Mouse (Mus musculus) heart, adult 11 months (tissue): ENCODE results near the gene Ptprg.

Experiments
- DNase-seq: peaks from one replicate; pipeline ENCODE4 v3.0.0; 2022

Ptprg gene

GRCm38 (mm10) chr14:12107459-12107858 lies 554.1 kb downstream of the Ptprg start:
- peak; percentile 96 for DNase-seq

DNA sequence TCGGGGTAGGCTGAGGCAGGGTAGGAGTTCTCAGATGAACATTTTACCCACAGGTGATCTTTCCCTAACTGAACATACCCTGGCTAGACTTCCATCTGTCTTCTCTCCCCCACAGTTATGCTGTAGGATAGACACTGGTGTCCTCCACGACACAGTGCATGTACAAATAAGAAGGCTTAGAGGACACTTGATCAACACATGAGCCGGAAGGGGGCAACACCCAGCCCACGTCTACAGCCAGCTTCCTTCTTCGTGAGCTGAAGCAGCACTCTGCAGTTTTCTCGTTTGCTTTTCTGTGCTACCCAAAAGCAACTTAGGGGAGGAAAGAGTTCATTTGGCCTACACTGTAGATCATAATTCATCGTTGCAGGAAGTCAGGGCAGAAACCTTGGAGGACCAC lies 554.7 kb downstream of the Ptprg start:
- DNase-seq: peak; percentile 88

DNA sequence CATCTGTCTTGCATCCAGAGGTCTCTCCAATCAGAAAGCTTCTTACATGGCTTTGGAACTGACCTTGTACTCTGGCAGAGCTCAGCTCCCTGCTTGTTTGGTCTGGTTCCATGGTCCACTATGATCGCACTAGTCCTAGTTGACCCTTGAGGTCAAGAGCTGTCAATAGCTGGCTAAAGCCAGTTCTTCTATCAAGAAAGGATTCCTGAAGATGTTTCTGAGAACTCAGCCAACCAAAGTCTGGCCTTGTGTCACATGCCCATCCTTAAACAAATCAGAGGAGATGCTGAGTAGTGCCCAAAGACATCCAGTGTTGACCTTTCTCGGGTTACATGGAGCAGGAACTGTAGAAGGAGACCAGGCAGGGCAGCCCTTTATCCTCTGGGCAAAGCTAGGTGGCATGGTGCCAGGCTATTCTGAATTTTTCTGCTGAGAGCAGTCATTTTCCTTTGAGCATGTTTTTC lies 559.2 kb downstream of the Ptprg start:
- DNase-seq: peak; percentile 87

GRCm38 (mm10) chr14:12113326-12113725 lies 560.0 kb downstream of the Ptprg start:
- DNase-seq: no peak

DNA sequence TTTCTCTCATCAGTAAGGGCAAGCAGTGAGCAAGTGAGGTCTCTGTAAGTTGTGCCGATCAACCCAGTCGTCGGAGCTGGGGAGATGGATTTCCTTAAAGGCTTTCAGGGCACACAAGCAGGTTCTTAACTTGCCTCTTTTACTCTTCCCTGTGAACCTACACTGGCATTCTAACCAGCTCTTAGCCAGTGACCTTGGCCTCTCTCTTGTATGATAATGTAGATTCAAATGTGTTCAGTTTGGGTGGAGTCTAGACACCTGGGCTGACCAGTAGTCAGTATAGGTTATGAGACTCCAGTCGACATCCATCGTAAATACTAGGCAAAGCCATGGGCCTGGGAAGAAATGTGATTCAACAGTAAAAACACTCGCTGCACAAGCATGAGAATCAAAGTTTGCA lies 560.7 kb downstream of the Ptprg start:
- DNase-seq: no peak

- DNase-seq: peak; percentile 63
Measured at GRCm38 (mm10) chr14:12119260-12119659, 565.9 kb downstream of the Ptprg start.

GRCm38 (mm10) chr14:12121906-12122305 lies 568.6 kb downstream of the Ptprg start:
- DNase-seq: no peak

DNA sequence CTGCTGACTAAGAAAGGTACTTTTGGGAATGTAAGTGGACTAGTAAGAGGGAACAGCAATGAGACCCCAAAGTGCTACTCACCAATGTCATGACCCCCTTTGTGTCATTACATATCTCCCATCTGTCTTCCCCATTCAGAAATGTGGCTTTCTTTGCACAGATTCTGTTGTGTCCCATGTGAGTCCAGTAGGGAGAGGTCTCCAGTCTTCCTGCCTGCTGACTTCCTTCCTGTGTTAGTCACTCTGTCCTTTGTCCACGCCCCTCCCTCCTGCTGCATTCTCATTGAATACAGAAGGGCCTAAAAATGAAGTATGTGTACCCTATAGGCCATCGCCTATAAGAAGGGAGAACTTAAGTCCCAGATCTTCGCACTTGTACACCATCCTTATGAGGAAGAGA lies 571.4 kb downstream of the Ptprg start:
- DNase-seq: peak; percentile 71

DNA sequence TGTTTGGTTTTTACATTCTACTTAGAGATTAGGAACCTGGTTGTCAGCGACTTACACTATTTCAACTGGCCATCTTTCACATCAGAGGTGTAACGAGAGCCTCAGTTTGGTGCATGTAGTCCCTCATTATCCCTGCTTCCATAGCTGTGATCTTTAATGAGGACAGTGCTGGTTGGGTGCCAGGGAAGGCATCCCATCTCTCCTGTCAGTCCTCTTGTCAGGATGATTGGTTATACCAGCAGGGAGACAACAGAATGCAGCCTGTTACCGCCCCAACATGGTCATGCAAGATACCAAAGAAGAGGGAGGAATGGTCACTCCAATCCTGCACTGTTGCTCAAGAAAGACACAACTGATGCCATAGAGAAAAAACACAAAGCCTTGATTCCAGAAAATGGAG lies 574.6 kb downstream of the Ptprg start:
- DNase-seq: peak; percentile 77

GRCm38 (mm10) chr14:12132046-12132615 lies 578.8 kb downstream of the Ptprg start:
- DNase-seq: peak; percentile 86

- no peak for DNase-seq
Measured at GRCm38 (mm10) chr14:12133163-12133562, 579.8 kb downstream of the Ptprg start.

DNA sequence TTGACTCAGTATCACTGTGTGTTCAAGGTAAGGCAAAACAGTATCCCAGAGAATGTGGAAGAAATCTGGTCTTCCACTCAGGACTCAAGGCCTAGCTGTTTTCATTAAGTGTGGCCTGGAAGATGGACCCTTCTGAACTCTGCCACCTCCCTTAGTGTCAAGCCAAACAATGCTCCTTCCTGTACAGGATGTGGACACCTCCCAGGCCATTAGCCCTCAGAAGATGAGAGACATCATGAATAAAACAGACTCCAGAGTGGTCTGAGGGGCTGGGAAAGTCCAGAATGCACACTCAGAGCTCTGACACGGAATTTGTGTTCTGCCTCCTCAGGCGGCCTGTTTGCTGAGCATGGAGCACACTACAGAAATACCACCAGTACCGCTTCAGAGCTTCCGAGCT lies 581.2 kb downstream of the Ptprg start:
- peak; percentile 97 for DNase-seq

DNA sequence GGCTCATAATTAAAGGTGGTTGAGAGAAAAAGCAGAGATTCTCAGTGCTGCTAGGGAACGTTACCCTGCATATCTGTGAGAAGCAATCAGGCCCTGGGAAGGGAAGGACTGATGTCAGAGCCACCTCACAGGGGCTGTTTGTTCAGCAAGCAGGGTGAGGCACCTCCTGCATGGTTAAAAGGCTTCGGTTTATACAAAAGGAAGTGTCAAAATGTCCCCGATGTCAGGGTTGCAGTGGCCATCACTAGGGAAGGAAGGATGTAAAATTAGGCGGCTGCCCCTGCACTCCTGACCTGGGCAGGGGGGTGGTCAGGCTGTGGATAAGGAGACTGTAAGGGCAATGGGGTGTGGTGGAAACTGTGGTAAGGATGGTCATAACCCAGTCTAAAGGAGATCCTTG lies 583.2 kb downstream of the Ptprg start:
- DNase-seq: peak; percentile 94

- DNase-seq: peak; percentile 87
Measured at GRCm38 (mm10) chr14:12139643-12140481, 586.5 kb downstream of the Ptprg start.

DNA sequence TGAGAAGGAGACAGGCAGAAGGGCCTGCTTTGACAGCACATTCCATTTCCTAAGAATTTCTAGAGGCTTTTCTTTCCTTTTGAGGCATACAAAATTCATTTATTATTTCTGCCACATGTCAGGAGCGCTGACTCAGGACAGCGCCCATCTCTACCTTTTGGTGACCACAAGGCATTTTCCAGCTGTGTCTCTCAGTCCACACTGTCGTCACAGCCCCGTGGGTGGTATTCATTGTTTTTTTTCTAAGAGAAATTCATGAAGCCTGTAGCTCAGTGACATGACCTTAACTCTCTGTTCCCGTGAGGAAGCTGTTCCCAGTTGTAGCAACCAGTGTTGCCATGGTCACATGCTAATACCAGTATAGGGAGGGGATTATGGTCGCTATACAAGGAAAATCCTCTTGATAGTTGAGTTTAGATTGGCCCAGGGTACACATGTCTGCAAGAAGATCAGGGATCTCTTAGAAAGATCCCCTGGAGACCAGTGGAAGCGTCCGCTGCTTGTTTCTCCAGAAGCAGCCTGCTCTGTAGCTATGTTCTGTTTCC lies 590.7 kb downstream of the Ptprg start:
- no peak for DNase-seq

DNA sequence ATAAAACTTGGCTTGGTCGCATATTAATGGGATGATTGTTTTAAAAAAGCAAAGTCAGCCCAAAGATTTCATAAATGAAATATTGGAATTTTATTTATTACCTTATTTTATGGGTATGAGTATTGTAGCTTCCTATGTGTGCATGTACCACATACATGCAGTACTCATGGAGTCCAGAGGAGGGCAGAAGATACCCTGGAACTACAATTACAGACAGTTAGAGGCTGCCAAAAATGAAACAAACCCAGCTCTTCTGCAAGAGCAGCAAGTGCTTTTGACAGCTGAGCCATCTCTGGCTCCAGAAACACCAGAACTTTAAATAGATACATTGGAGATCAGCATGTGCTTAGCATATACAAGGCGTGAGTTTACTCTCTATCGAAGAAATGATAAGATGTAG lies 592.6 kb downstream of the Ptprg start:
- DNase-seq: no peak

- no peak for DNase-seq
Measured at GRCm38 (mm10) chr14:12149529-12149928, 596.2 kb downstream of the Ptprg start.

DNA sequence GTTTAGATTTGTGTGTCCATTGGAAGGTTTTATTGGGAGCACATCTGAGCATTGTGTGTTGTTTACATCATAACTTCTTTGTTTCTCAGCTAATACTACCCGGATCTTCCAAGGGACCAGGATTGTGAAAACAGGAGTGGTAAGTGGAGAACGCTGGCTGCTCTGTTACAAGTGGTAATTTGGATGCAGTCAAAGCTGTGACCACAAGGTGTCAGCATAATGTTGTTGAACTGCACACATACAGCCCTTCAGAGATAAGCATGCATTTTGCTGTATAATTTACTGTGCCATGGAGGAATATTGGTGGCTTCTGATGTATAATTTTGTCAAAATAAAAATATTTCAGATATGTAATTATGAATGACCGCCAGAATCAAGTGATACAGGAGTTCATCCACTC lies 598.6 kb downstream of the Ptprg start:
- DNase-seq: no peak

DNA sequence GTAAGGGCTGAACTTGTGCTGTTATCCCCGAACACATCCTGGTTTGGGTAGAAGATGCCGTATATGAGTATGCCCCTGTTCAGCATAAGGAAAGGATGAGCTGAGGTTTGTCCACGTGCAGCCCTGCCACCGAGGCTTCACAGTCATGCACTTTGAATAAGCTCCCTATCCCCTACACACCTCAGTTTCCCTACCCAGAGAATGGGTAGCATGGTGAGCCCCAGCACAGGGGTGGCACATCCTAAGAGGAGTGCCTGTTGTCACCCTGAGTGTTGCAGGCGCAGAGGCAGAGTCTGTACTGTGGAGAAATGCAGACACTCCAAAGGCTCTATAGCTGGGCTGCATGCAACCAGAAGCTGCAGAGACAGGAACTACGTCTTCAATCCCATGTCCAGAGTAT lies 599.4 kb downstream of the Ptprg start:
- no peak for DNase-seq

DNA sequence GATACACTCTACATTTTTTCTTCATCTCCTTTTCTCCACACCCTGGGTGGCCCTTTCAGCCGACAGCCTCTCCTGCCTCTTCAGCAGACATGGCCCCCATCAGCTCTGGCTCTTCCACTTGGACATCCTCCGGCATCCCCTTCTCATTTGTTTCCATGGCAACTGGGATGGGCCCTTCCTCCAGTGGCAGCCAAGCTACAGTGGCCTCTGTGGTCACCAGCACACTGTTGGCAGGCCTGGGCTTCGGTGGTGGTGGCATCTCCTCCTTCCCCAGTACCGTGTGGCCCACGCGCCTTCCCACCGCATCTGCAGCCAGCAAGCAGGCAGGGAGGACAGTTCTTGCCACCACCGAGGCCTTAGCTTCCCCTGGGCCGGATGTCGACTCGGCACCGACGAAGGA lies 600.3 kb downstream of the Ptprg start:
- DNase-seq: no peak

DNA sequence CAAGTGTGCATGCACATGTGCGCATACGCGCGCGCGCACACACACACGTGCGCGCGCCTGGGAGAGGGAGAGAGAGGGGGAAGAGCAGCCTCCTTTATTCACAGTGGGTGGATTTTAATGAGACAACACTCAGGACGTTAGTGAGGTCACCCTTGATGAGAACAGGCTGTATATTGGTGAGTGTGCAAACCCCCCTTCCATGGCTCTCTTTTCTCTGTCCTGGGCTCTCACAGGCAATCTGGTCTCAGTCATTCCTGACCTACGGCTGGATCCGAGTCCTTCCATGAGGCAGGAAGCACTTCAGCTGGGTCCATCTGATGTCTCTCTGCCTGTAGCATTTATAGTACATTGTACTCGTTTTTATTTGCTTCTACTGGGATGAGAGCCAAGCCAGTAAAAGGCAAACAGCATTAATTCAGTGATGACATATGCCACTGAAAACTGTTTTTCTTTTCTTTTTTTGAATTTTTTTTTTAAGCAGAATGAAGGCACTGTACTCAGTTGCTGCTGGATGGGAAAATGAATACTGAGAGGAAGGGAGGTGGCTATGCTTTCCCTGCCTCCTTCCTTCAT lies 608.5 kb downstream of the Ptprg start:
- DNase-seq: no peak

DNA sequence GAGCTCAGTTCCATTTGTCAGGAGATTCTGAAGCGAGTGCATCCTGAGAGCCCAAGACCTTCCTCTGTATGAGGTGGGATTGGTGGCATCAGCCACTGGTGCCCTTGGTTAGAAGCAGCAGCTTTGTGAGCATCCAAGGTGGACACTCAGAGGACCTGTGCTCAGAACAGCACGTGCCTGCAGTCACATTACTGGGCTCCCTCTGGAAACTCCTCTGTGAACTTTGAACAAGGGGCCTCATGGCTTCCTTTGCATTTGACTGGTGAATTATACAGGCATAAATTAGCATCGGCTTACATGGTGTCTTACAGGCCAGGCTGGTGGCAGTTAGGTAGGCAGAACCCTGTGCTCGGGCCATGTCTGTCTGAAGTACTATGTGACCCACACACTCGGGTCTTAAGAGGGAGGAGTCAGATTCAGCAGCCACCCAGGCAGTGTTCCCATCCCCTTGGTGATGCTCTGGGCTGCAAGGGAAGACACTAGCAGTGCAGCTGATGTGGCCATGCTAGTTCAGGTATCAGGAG lies 609.1 kb downstream of the Ptprg start:
- DNase-seq: no peak

- DNase-seq: no peak
Measured at GRCm38 (mm10) chr14:12163196-12163595, 609.9 kb downstream of the Ptprg start.

- peak; percentile 91 for DNase-seq
Measured at GRCm38 (mm10) chr14:12167215-12167614, 613.9 kb downstream of the Ptprg start.
